Mouse (Mus musculus) lung, adult 2 months (tissue): ENCODE results near the gene Hdlbp. TPM values are rescaled to one million over a fixed set of nuclear protein-coding genes. Genes with fewer than 3 reads are reported as not detected.
"Not testable (repeated sequence)": the region's sequence is repeated elsewhere in the genome, so short reads cannot be mapped to it uniquely, and the experiment has no call there.

Source experiments
- DNase-seq: peaks from one replicate; pipeline ENCODE4 v3.0.0; 2022
- H3K4me1 ChIP-seq: fragments of 200-500 bp; 2 replicates; pipeline ENCODE4 v1.6.1; 2011; ENCODE audit warnings: low read length; ENCODE audit not compliant: control insufficient read depth, insufficient read depth
- H3K4me3 ChIP-seq: fragments of 200-500 bp; replicated peaks from 2 replicates; pipeline ENCODE3; 2011; ENCODE audit warnings: low read depth, mild to moderate bottlenecking, control low read depth, low read length; ENCODE audit errors: extremely low read depth
- CTCF ChIP-seq: fragments of 200-500 bp; IDR thresholded peaks from 2 replicates; pipeline ENCODE4 v1.5.1; 2011; ENCODE audit warnings: mild to moderate bottlenecking, low read length, control low read depth; ENCODE audit not compliant: insufficient read depth
- POLR2A ChIP-seq: fragments of 200-500 bp; IDR thresholded peaks from 2 replicates; pipeline ENCODE4 v1.6.1; 2011; ENCODE audit warnings: low read depth, mild to moderate bottlenecking, control low read depth, low read length, borderline replicate concordance; ENCODE audit errors: extremely low read depth
- WGBS: fragments of 180-500 bp; shearing (Covaris S2); methylation state at CpG from one replicate; pipeline ENCODE4 v1.1.7; 2018; 5-methylcytosine and 5-hydroxymethylcytosine counted together
- polyA plus RNA-seq: library from polyadenylated mRNA; depleted of rRNA; stranded (reverse); fragments of >200 nt; gene quantifications from 2 replicates; pipeline ENCODE4 v1.2.3, GENCODE M21; 2012; rRNA removed

The Hdlbp gene
- polyA plus RNA-seq, result 52.2 and 61.2 TPM in 2 replicates

- peak within 1 kb of the TSS; percentile 95 for H3K4me3 ChIP-seq
- under 1% methylated on average over 74 of the region's 74 CpGs for WGBS
- TF ChIP-seq POLR2A (peak; percentile 94), CTCF (no peak)
- peaks cover 8% of the 10 kb centered on the region for H3K4me1 ChIP-seq
- peak; percentile 99 for DNase-seq
These were observed at the start of gene Hdlbp for GRCm38 (mm10) chr1:93478586-93479475. TSS of gene Hdlbp (minus strand) at chr1:93478815.

GRCm38 (mm10) chr1:93522325-93522724 lies 43.7 kb upstream of the Hdlbp start:
- WGBS, result 60% methylated on average over 1 of the region's 1 CpGs
- no peak for DNase-seq
- TF ChIP-seq POLR2A (no peak), CTCF (no peak)
- H3K4me1 ChIP-seq, result no peaks in the 10 kb centered on the region
- no peak overlapping the region for H3K4me3 ChIP-seq

- Histone ChIP-seq H3K4me3 (no peak overlapping the region), H3K4me1 (no peaks in the 10 kb centered on the region)
- no peak for DNase-seq
- WGBS, result 85% methylated on average over 2 of the region's 2 CpGs
- TF ChIP-seq CTCF, result no peak
- TF ChIP-seq POLR2A, result no peak
These were observed 42.9 kb upstream of the Hdlbp start for GRCm38 (mm10) chr1:93521491-93521890.

GRCm38 (mm10) chr1:93513221-93513620 lies 34.6 kb upstream of the Hdlbp start:
- DNase-seq, result no peak
- Histone ChIP-seq H3K4me1 (peaks cover 3% of the 10 kb centered on the region; the same call in 1 of the 2 replicates), H3K4me3 (no peak overlapping the region)
- TF ChIP-seq POLR2A, result no peak
- TF ChIP-seq CTCF, result no peak
- WGBS, result 76% methylated on average over 14 of the region's 14 CpGs

GRCm38 (mm10) chr1:93512351-93512690 lies 33.7 kb upstream of the Hdlbp start:
- no peak for DNase-seq
- TF ChIP-seq CTCF (no peak), POLR2A (no peak)
- peak overlapping the region; percentile 80 for H3K4me3 ChIP-seq
- 2% methylated on average over 15 of the region's 15 CpGs for WGBS
- peaks cover 3% of the 10 kb centered on the region; the same call in 1 of the 2 replicates for H3K4me1 ChIP-seq

GRCm38 (mm10) chr1:93511585-93512350 lies 33.2 kb upstream of the Hdlbp start, which contains the start of gene Farp2:
TSS of gene Farp2 (plus strand) at chr1:93512079.
- peak; percentile 94 for DNase-seq
- Histone ChIP-seq H3K4me1 (peaks cover 3% of the 10 kb centered on the region; the same call in 1 of the 2 replicates), H3K4me3 (peak within 1 kb of the TSS; percentile 80)
- TF ChIP-seq POLR2A (peak; percentile 84; the same call in 1 of the 2 replicates), CTCF (no peak)
- under 1% methylated on average over 71 of the region's 71 CpGs for WGBS

- not testable (repeated sequence) for H3K4me3 ChIP-seq, H3K4me1 ChIP-seq
- DNase-seq, result peak; percentile 16
- WGBS, result 31% methylated on average over 1 of the region's 1 CpGs
These were observed 30.0 kb upstream of the Hdlbp start for GRCm38 (mm10) chr1:93508576-93508975.

- WGBS, result 54% methylated on average over 10 of the region's 10 CpGs
- TF ChIP-seq CTCF, result peak; percentile 15; the same call in 1 of the 2 replicates
- no peak for TF ChIP-seq POLR2A
- Histone ChIP-seq H3K4me3 (no peak overlapping the region), H3K4me1 (no peaks in the 10 kb centered on the region)
- DNase-seq, result no peak
These were observed 28.5 kb upstream of the Hdlbp start for GRCm38 (mm10) chr1:93506944-93507676.

GRCm38 (mm10) chr1:93495312-93495711 lies 16.7 kb upstream of the Hdlbp start:
- WGBS, result 73% methylated on average over 3 of the region's 3 CpGs
- Histone ChIP-seq H3K4me3 (no peak overlapping the region), H3K4me1 (no peaks in the 10 kb centered on the region)
- TF ChIP-seq CTCF, result no peak
- TF ChIP-seq POLR2A, result no peak
- DNase-seq, result no peak

GRCm38 (mm10) chr1:93486302-93486701 lies 7.7 kb upstream of the Hdlbp start:
- DNase-seq, H3K4me3 ChIP-seq: not testable (repeated sequence)
- WGBS, result 70% methylated on average over 3 of the region's 3 CpGs
- H3K4me1 ChIP-seq, result peaks cover 10% of the 10 kb centered on the region
